Mouse (Mus musculus): ENCODE data around the gene Cachd1. TPM values are rescaled to one million over a fixed set of nuclear protein-coding genes. Genes with fewer than 3 reads are reported as not detected.

Gene Cachd1
- polyA plus RNA-seq, 1 experiment from 2014 or later: not detected

- H3K79me2 ChIP-seq (ENCODE audit: inconsistent target): no peaks in the 10 kb centered on the region
- H3K27ac ChIP-seq: no peak overlapping the region
- no peaks in the 10 kb centered on the region for H3K36me3 ChIP-seq (ENCODE audit: inconsistent target)
- 90% methylated on average over 12 of the region's 12 CpGs for WGBS (ENCODE audit: missing documents)
- no peak overlapping the region for H3K4me3 ChIP-seq (ENCODE audit: inconsistent target)
Observed at GRCm38 (mm10) chr4:100865962-100866703, 89.7 kb downstream of the Cachd1 start.

- WGBS (ENCODE audit: missing documents): 89% methylated on average over 3 of the region's 3 CpGs
- H3K79me2 ChIP-seq (ENCODE audit: inconsistent target): no peaks in the 10 kb centered on the region
- no peak overlapping the region for H3K4me3 ChIP-seq (ENCODE audit: inconsistent target)
- no peak overlapping the region for H3K27ac ChIP-seq
- H3K36me3 ChIP-seq (ENCODE audit: inconsistent target): no peaks in the 10 kb centered on the region
Observed at GRCm38 (mm10) chr4:100877351-100877750, 100.9 kb downstream of the Cachd1 start.

GRCm38 (mm10) chr4:100879414-100879813 lies 102.9 kb downstream of the Cachd1 start:
- H3K79me2 ChIP-seq (ENCODE audit: inconsistent target): no peaks in the 10 kb centered on the region
- 93% methylated on average over 8 of the region's 8 CpGs for WGBS (ENCODE audit: missing documents)

GRCm38 (mm10) chr4:100880075-100880474 lies 103.6 kb downstream of the Cachd1 start:
- 91% methylated on average over 4 of the region's 4 CpGs for WGBS (ENCODE audit: missing documents)
- H3K27ac ChIP-seq: no peak overlapping the region
- no peaks in the 10 kb centered on the region for H3K36me3 ChIP-seq (ENCODE audit: inconsistent target)
- H3K79me2 ChIP-seq (ENCODE audit: inconsistent target): no peaks in the 10 kb centered on the region
- H3K4me3 ChIP-seq (ENCODE audit: inconsistent target): no peak overlapping the region

More at GRCm38 (mm10) chr4:100879414-100879813, 102.9 kb downstream of the Cachd1 start:
- Histone ChIP-seq H3K27ac (no peak overlapping the region), H3K4me3 (ENCODE audit: inconsistent target) (no peak overlapping the region), H3K36me3 (ENCODE audit: inconsistent target) (no peaks in the 10 kb centered on the region)

GRCm38 (mm10) chr4:100885793-100886742 lies 109.6 kb downstream of the Cachd1 start:
- 53% methylated on average over 19 of the region's 19 CpGs for WGBS (ENCODE audit: missing documents)
- Histone ChIP-seq H3K36me3 (ENCODE audit: inconsistent target) (no peaks in the 10 kb centered on the region), H3K27ac (no peak overlapping the region), H3K79me2 (ENCODE audit: inconsistent target) (no peaks in the 10 kb centered on the region), H3K4me3 (ENCODE audit: inconsistent target) (no peak overlapping the region)

GRCm38 (mm10) chr4:100886743-100887416 lies 110.4 kb downstream of the Cachd1 start:
- Histone ChIP-seq H3K79me2 (ENCODE audit: inconsistent target) (no peaks in the 10 kb centered on the region), H3K4me3 (ENCODE audit: inconsistent target) (no peak overlapping the region), H3K36me3 (ENCODE audit: inconsistent target) (no peaks in the 10 kb centered on the region), H3K27ac (no peak overlapping the region)
- WGBS (ENCODE audit: missing documents): 15% methylated on average over 8 of the region's 8 CpGs

- Histone ChIP-seq H3K27ac (no peak overlapping the region), H3K36me3 (ENCODE audit: inconsistent target) (no peaks in the 10 kb centered on the region), H3K79me2 (ENCODE audit: inconsistent target) (no peaks in the 10 kb centered on the region), H3K4me3 (ENCODE audit: inconsistent target) (no peak overlapping the region)
- 66% methylated on average over 7 of the region's 7 CpGs for WGBS (ENCODE audit: missing documents)
Observed at GRCm38 (mm10) chr4:100890106-100890970, 113.9 kb downstream of the Cachd1 start.

- no peak overlapping the region for H3K4me3 ChIP-seq (ENCODE audit: inconsistent target)
- no peaks in the 10 kb centered on the region for H3K79me2 ChIP-seq (ENCODE audit: inconsistent target)
- no peak overlapping the region for H3K27ac ChIP-seq
- H3K36me3 ChIP-seq (ENCODE audit: inconsistent target): no peaks in the 10 kb centered on the region
Observed at GRCm38 (mm10) chr4:100893739-100894138, 117.3 kb downstream of the Cachd1 start.

GRCm38 (mm10) chr4:100894142-100894541 lies 117.7 kb downstream of the Cachd1 start:
- 100% methylated on average over 2 of the region's 2 CpGs for WGBS (ENCODE audit: missing documents)
- H3K79me2 ChIP-seq (ENCODE audit: inconsistent target): no peaks in the 10 kb centered on the region
- no peak overlapping the region for H3K27ac ChIP-seq
- no peaks in the 10 kb centered on the region for H3K36me3 ChIP-seq (ENCODE audit: inconsistent target)
- no peak overlapping the region for H3K4me3 ChIP-seq (ENCODE audit: inconsistent target)

- Histone ChIP-seq H3K36me3 (ENCODE audit: inconsistent target) (no peaks in the 10 kb centered on the region), H3K79me2 (ENCODE audit: inconsistent target) (no peaks in the 10 kb centered on the region), H3K27ac (no peak overlapping the region), H3K4me3 (ENCODE audit: inconsistent target) (no peak overlapping the region)
- WGBS (ENCODE audit: missing documents): 96% methylated on average over 8 of the region's 8 CpGs
Observed at GRCm38 (mm10) chr4:100896260-100897010, 120.0 kb downstream of the Cachd1 start.

- H3K36me3 ChIP-seq (ENCODE audit: inconsistent target): no peaks in the 10 kb centered on the region
- no peaks in the 10 kb centered on the region for H3K79me2 ChIP-seq (ENCODE audit: inconsistent target)
- no peak overlapping the region for H3K4me3 ChIP-seq (ENCODE audit: inconsistent target)
- no peak overlapping the region for H3K27ac ChIP-seq
- WGBS (ENCODE audit: missing documents): 71% methylated on average over 3 of the region's 3 CpGs
Observed at GRCm38 (mm10) chr4:100897943-100898342, 121.5 kb downstream of the Cachd1 start.

GRCm38 (mm10) chr4:100909694-100910340 lies 133.3 kb downstream of the Cachd1 start:
- no peaks in the 10 kb centered on the region for H3K79me2 ChIP-seq (ENCODE audit: inconsistent target)
- 65% methylated on average over 8 of the region's 9 CpGs for WGBS (ENCODE audit: missing documents)
- H3K27ac ChIP-seq: no peak overlapping the region
- H3K36me3 ChIP-seq (ENCODE audit: inconsistent target): no peaks in the 10 kb centered on the region
- no peak overlapping the region for H3K4me3 ChIP-seq (ENCODE audit: inconsistent target)
